Mouse (Mus musculus): Measurements from ENCODE around the gene Exosc2.
A peak's percentile ranks its signal among the peaks of the same experiment; 100 is the strongest.
"Not testable (repeated sequence)": the region's sequence is repeated elsewhere in the genome, so short reads cannot be mapped to it uniquely, and the experiment has no call there.

Gene Exosc2

GRCm38 (mm10) chr2:31678641-31679040 lies 8.1 kb downstream of the Exosc2 start:
- DNase-seq (ENCODE audit: low spot score): no peak

DNA sequence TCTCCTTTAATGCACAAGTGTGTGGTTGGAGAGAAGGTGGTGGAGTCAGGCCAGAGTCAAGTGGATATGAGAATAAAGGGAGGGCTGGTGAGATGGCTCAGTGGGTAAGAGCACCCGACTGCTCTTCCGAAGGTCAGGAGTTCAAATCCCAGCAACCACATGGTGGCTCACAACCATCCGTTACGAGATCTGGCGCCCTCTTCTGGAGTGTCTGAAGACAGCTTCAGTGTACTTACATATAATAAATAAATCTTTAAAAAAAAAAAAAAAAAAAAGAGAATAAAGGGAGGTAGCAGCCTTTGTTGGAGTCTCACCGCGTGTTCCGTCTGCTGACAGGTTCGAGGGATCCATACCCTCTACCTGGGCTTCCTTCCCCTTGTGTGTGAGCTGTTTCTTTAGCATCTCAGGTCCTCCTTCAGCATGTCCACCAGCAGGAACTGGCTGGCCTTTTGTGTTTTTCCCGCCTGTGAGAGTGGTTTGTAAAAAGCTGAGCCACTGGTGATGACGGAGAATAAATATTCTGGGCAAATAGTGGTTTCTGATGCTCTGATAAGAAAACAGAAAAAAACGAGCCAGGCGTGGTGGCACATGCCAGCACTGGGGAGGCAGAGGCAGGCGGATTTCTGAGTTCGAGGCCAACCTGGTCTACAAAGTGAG lies 10.7 kb downstream of the Exosc2 start:
- not testable (repeated sequence) for DNase-seq (ENCODE audit: low spot score)

DNA sequence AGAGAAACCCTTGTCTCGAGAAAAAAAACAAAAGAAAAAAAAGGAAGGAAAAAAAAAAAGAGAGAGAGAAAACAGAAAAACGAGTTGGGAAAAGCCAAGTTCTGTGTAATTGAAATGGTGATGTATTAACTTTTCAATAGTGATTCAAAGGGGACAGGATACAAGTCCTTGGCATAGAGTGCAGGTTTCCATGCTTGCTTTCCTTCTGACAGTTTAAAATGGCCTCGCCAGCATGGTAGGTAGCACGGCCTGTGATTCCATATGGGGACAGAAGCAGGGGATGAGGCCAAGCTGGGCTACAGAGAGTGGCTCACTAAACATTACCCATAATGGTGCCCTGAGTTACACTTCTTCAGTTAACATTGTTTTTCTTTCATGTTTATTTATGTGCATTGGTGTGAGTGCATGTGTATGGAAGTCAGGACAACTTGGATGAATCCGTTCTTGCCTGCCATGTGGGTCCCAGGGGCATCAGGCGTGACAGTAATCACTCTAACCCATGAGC lies 11.3 kb downstream of the Exosc2 start:
- DNase-seq (ENCODE audit: low spot score): no peak

GRCm38 (mm10) chr2:31683666-31684065 lies 13.2 kb downstream of the Exosc2 start:
- DNase-seq (ENCODE audit: low spot score): peak; percentile 69

DNA sequence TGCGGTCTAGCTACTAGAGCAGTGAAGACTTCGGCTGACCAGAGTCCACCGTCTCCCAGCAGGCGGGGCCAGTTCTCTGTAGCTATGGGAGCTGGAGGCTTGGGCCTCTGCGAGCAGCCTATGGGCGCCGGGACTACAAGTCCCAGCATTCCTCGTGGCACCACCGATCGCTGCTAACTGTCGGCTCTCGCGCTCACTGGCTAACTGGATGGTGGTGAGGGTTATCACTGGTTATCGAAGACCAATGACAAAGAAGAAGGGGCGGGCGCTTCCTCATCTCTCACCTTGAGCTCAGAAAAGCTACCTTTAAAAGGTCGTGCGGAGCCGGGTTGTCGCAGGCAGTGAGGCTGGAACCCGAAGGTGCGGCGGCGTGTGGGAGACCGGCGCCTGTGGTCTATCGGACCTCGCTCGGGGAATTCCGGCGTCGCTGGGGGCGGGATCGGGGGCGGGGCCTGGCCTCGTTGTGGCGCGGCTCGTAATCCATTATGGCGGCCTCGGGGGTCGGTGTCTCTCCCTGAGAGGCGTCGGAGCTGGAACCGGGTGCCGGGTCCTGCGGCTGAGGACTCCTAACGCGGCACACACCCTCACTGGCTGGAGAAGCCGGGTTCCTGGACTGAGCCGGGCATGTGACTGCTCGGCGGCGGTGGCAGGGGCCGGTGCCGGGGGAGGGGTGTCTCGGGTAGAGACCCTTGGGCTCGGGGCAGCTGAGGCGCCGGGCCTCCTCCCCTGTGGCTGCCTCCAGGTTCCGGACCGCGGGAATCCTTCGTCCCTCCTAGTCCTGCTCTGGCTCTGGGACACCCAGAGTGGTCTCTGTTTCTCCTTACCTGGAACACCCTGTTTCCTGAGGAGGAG lies 17.8 kb downstream of the Exosc2 start, which contains the start of gene Abl1:
Gene Abl1, plus strand, starts transcription at position 303 of the 852 bp plus-strand sequence.
- DNase-seq (ENCODE audit: low spot score): peak; percentile 95

GRCm38 (mm10) chr2:31689045-31689444 lies 18.5 kb downstream of the Exosc2 start:
- DNase-seq (ENCODE audit: low spot score): no peak

- DNase-seq (ENCODE audit: low spot score): no peak
These were observed 19.5 kb downstream of the Exosc2 start for GRCm38 (mm10) chr2:31690063-31690462.

DNA sequence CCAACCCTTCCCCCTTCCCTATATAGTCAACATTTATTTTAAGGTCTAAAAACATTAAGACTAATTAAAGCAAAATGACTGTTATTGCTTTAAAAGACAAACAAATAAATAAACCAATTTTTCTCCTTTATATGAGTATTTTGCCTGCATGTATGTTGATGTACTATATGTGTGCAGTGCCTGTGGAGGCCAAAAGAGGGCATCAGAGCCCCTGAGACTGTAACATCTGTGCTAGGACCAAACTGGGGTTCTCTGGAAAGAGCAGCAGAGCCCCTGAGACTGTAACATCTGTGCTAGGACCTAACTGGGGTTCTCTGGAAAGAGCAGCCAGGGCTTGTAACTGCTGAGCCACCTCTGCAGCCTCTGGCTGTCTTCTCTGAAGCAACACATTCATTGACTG lies 27.7 kb downstream of the Exosc2 start:
- no peak for DNase-seq (ENCODE audit: low spot score)

DNA sequence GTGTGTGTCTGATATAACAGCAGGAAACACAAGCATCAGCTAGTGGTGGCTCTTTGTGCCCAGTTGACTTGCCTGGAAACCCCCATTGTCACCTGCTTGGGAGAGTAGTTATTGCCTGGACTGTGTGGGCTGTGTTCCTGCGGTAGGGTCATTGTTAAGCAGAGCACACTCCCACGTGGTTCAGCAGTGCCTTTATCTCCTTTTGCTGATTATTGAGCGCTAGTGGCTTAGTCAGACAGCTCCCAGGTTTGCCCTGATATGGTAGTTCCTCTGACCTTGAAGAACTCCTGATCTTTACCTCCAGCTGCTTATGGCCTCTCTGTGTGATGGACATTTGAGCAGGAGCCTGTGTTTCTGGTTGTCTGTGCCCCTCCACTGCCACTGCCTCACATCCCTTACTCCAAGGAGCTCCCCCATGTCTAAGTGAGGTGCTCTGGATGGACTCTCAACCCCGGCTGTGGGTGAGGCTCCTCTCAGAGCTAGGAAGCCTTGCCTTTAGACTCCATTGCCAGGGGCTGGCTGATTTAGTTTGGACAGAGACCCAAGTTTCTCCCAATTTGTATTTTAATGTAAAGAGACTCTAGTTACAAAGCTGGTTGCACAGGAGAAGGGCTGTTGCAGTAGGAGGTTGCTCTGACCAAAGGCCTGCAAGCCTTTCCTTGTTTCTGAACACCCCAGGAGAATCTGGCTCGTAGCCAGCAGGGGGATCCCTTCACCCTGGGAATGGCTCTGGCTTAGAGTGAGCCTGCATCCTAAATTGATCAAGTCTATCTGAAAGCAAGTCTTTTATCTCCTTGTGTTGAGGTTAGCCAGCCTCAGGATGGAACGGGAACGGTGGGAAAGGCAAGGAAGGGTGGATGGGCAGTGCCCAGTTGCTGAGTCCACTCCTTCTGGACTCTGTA lies 30.3 kb downstream of the Exosc2 start:
- DNase-seq (ENCODE audit: low spot score): no peak

GRCm38 (mm10) chr2:31703226-31703625 lies 32.7 kb downstream of the Exosc2 start:
- no peak for DNase-seq (ENCODE audit: low spot score)

- no peak for DNase-seq (ENCODE audit: low spot score)
These were observed 35.4 kb downstream of the Exosc2 start for GRCm38 (mm10) chr2:31705914-31706313.

- no peak for DNase-seq (ENCODE audit: low spot score)
These were observed 36.0 kb downstream of the Exosc2 start for GRCm38 (mm10) chr2:31706531-31706930.

GRCm38 (mm10) chr2:31712716-31713115 lies 42.2 kb downstream of the Exosc2 start:
- no peak for DNase-seq (ENCODE audit: low spot score)

DNA sequence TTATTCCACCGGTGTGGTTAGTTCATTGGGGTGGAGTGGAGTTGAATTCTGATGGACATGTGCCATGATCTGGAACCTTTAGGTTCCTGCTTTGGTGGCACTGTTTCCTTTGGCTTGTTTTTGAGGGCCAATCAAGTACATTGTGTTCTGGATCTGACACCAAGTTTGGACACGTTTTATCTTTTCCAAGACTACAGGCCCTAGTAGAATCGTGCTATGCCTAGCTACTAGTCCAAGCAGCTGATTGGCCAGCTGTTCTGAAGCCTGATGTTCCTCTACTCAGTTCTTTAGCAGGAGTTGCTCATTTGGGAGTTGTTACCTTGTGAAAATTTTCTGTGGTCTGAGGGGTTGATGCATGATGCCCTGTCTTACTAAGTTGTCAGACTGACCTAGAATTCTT lies 43.3 kb downstream of the Exosc2 start:
- no peak for DNase-seq (ENCODE audit: low spot score)

- DNase-seq (ENCODE audit: low spot score): no peak
These were observed 44.3 kb downstream of the Exosc2 start for GRCm38 (mm10) chr2:31714780-31715179.

- DNase-seq (ENCODE audit: low spot score): no peak
These were observed 45.5 kb downstream of the Exosc2 start for GRCm38 (mm10) chr2:31715985-31716384.

GRCm38 (mm10) chr2:31719202-31719880 lies 48.8 kb downstream of the Exosc2 start:
- no peak for DNase-seq (ENCODE audit: low spot score)

DNA sequence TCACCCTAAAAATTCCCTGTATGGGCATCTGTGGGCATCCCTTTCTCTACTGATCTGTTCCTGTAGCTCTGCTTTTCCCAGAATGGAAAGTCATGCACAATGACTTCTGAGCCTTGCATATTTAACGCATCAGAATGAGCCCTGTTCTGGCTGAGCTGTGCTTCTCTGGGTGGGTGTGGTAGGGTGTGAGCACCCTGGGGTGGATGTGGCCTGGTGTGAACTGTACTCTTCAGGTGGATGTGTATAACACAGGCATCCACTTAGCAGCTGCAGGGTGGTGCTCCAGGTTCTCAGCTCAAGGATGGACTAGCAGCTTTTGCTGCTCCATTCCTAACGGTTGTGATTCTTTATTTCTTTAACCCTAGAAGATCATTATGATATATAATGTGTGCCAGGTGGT lies 49.4 kb downstream of the Exosc2 start:
- DNase-seq (ENCODE audit: low spot score): no peak

DNA sequence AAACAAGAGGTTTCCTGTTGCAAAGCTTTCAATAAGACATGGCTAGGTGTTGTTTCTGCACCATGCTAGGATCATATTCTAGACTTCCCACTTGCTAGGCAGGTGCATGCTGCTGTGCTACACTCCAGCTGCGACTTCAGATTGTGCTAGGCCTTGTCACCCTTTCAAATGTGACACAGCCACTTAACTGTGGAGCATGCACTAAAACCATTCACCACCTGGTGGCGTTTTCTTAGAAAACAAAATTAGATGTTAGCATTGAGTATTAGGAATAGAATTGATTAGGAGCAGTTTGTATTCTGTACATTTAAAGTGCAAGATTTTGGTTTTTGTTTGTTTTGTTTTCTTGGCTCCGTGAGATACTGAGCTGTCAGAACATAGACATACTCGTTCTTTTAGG lies 50.3 kb downstream of the Exosc2 start:
- peak; percentile 28 for DNase-seq (ENCODE audit: low spot score)

DNA sequence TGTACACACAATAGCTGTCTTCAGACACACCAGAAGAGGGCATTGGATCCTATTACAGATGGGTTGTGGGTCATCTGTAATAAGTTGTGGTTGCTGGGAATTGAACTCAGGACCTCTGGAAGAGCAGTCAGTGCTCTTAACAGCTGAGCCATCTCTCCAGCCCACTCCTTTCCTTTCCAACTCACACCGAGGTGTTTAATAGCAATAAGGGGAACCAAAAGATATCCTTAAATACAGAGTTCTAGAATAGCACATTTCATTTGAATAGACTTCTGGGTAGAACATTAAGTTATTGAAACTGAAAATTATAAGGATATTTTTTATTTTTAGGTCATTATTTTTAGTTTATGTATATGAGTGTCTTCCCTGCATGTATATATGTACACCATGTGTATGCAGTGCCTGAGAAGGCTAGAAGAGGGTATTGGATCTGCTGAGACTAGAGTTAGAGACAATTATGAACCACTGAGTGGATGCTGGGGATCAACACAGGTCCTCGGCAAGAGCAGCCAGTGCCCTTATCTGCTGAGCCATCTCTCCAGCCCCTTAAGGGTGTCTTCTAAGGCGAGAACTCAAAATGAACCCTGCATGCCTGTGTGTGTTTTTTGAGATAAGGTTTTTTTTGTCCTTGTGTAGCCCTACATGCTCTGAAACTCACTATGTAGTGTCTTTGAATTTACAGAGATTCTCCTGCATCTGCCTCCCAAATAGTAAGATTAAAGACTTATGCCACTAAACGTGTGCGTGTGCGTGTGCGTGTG lies 54.4 kb downstream of the Exosc2 start:
- DNase-seq (ENCODE audit: low spot score): no peak

All from urinary bladder, postnatal 14 days (tissue).